Mouse (Mus musculus): ENCODE data around the gene Cd164l2.

DNA sequence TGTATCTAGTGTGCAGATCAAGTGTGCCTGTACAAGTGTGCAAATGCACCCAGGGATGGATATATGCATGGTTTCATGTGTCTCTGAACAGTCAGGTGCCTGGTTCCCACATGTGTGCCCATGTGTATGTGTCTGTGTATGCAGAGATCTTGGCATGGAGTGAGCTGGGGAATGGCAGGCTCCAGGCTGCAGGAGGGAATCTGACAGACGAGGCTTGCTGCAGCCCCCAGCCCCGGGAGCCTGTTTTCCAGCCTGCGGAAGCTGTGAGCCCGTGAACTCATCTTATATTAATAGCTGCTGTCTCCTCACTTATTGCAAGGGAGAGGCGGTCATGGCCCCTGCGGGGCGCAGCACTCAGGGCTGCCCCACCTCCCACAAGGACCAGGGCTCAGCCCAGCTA, 7.6 kb upstream of the Cd164l2 start:
- TF ChIP-seq CTCF (IDR thresholded peaks at IDR 0.05; ENCODE audit: low read depth, low read length) (no peak), TAL1 (conservative IDR thresholded peaks at IDR 0.05; ENCODE audit: low read depth, low read length) (no peak), GATA1 (IDR thresholded peaks at IDR 0.05; ENCODE audit: borderline replicate concordance, low read length) (no peak)
